Mouse (Mus musculus) c-Kit-negative CD71-positive TER-119-positive erythroid progenitor cells, embryonic 14.5 days (primary cell): ENCODE data around the gene Nfs1.
"Not testable (repeated sequence)": the region's sequence is repeated elsewhere in the genome, so short reads cannot be mapped to it uniquely, and the experiment has no call there.

ENCODE experiments used
- DNase-seq: peaks from one replicate; pipeline ENCODE4 v3.0.0-alpha.2; 2013; ENCODE audit warnings: low read depth, low spot score

Gene Nfs1

DNA sequence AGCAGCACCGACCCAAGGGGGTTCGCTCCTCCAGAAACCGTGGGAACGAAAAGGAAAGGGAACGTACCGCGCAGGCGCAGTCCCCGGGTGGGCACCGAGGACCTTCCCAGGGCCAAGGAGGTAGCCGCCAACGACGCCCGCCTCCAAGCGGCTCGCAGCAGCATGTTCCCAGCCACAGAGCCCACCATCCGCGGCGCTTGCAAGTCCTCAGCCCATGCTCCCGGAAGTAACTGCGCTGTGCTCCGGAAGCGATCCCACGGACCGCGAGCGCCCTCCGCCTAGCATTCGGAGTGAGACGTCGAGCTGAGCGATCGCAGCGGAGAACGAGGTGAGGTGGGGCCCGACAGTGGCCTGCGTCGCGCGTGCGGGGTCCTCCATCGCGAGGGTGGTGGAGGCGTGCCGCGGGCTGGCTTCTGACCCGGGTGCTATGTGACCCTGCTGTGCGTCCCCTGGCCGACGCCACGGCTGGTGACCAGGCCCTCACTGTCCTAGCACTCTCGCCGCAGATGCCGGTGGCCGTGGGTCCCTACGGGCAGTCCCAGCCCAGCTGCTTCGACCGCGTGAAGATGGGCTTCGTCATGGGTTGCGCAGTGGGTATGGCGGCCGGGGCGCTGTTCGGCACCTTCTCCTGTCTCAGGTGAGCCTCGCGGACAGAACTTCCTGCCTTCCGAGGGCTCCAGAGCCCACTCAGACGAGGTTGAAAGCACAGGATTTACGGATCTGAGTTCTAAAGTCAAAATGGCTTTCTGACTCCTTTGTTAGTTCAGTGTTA, at the start of gene Nfs1, which contains the start of gene Romo1:
Gene Nfs1 (minus strand): TSS at position 234 of the 772 bp plus-strand sequence.
Gene Romo1 (plus strand): TSS at position 87 of the 772 bp plus-strand sequence.
- peak; percentile 72 for DNase-seq

DNA sequence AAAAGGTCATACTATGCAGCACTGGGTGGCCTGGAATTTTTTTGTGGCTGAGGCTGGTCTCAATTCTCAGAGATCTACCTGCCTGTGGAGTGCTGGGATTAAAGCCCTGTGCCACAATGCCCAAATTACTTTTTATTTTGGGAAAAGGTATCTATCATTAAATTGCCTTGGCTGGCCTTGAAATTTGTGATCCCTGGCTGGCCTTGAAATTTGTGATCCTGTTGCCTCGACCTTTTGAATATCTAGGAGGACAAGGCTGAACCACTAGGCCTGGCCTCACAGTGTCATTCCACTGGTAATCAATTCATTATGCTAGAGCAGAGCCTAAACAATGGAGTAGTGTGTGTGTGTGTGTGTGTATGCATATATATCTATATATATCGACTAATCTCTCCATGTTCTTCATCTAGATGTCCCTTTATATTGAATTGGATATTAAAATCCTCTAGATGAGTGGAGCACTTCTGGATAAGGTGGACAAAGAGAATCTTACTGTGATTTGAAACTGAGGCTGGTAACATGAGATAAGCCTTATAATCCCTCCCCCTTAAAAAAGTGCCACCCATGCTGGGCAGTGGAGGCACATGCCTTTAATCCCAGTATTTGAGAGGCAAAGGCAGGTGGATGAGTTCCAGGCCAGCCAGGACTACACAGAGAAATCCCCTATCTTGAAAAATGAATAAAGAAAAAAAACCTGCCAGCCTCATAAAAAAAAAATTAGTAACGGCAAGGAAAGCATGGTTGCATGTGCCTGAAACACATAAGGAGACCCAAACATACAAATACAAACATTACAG, 49.3 kb upstream of the Nfs1 start:
- no peak for DNase-seq

DNA sequence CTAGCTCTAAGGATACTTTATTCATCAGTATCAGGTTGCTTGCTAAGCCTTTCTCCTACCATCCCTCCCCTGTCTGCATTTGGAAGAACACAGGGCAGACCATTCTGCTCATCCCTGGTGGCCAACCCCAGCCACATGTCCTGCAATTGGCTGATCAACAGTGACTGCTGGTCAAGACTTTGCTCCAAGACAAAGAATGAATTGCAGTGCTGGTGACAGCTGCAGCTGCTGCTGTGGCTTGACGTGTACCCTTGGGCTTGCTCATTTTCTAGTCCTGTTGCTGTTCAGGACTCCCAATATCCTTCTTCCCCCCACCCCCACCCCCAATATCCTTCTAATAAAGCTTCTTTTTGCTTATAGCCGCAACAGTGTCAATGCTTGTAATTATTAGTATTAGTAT, 48.1 kb upstream of the Nfs1 start:
- no peak for DNase-seq

DNA sequence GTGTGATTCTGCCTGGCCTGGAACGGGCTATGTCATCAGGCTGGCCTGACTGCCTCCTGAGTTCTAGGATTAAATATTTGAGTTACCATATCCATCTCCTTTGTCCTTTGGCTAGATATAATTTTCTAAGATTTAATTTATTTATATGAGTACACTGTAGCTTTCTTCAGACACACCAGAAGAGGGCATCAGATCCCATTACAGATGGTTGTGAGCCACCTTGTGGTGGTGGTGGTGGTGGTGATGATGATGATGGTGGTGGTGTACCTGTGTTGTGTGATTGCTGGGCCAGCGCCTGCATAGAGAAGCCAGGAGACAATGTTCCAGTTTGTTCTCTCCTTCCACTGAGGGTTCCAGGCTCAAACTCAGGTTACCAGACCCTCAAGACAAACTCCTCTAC, 47.6 kb upstream of the Nfs1 start:
- no peak for DNase-seq

DNA sequence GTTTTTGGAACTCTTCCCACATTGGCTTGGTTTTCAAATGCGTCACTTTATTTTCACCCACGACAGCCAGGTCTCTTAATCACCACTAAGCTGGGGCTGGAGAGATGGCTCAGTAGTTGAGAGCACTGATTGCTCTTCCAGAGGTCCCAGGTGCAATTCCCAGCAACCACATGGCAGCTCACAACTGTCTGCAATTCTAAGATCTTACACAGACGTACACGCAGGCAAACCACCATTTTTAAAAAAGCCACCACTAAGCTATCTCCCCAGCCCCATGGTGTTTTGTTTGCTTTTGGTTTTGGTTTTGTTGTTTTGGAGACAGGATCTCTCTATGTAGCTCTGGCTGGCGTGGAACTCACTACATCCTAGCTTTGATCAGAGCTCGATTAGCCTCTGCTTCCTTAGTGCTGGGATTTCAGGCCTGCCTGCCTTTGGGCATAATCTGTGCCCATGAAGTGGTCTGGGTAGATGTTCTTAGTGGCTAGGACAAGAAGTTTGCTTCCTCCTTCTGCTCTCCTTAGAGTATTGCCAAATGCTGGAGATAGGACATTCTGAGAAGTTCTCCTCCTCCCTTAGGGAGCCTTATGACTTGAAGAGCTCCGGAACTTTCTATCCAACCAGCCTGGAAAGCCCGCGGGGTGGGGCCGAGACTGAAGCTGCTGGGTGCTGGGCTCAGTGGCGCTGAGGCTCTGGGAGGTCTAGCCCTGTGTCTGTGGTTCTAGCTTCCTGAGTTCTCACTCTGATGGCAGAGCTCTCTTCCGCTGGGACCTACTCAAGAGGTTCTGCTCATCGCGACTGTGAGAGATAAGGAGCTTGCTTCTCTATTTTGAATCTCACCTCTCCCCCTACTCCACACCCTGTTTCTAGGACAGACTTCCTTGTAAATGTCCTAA, 46.3 kb upstream of the Nfs1 start:
- no peak for DNase-seq

DNA sequence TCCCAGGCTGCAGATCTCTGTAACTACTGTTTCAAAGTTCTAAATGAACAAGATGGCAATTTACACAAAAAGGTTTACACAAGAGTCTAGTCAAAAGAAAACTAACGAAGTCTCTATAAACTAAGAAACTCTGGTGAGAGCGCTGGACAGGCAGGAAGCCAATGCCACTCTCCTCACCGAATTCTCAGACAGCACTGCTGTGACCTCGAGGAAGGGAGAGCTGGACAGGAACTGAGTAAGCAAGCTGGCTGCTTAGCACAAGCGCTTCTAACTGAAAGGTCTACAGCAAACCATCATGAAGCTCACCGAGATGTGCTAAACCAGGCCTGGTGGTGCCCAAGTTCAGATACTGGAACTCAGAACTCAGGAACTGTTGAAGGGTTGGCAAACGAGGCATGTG, 45.3 kb upstream of the Nfs1 start:
- DNase-seq: not testable (repeated sequence)

DNA sequence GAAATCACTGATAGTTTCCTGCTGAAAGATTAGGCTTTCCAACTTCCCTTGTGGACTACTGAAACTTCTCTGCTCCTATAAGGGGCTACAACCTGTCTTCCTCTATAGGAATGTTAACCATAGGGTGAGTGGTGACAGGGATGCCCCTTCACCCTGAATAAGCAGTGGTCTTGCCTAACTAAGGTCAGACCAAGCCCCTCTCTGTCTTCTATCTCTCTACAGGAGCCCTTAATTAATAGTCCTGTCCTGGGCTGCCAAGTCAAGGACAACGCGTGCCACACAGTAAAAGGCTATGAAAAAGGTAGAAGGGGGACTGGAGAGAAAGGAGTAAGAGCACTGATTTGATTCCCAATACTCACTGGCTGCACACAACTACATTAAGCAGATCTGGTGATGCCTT, 37.6 kb upstream of the Nfs1 start:
- no peak for DNase-seq

DNA sequence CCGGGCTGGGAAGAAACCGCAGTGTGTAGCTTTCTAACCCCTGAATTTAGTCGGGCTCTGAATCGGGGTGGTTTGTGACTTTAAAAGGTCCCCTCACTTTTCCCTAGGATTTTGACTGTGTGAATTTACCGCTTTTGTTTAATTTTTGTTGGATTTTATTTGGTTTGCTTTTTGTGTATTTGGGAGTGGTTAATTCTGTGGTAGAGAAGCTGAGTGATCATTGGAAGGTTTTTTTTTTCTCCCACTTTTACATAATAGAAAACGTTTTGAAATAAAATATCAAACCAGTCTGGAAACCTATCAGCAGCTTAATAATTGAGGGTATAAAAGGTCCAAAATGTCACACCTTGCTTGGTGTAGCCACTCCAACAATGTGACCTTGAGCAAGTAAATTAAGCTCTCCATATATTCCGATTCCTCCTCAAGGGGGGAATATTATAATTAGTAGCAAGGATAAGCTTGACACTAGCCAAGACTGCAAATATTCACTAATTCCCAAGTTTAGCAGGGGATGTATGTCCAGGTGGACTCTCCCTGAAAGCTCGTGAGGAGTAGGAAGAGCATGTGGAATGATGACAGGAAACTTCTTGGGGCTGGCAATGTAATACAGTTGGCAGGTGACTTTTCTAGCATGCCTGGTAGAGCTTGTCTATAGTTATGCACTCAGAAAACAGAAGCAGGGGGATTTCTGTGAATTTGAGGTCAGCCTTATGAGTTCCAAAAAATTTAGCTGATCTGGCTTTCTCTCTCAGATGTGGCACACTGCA, 37.0 kb upstream of the Nfs1 start:
- no peak for DNase-seq

DNA sequence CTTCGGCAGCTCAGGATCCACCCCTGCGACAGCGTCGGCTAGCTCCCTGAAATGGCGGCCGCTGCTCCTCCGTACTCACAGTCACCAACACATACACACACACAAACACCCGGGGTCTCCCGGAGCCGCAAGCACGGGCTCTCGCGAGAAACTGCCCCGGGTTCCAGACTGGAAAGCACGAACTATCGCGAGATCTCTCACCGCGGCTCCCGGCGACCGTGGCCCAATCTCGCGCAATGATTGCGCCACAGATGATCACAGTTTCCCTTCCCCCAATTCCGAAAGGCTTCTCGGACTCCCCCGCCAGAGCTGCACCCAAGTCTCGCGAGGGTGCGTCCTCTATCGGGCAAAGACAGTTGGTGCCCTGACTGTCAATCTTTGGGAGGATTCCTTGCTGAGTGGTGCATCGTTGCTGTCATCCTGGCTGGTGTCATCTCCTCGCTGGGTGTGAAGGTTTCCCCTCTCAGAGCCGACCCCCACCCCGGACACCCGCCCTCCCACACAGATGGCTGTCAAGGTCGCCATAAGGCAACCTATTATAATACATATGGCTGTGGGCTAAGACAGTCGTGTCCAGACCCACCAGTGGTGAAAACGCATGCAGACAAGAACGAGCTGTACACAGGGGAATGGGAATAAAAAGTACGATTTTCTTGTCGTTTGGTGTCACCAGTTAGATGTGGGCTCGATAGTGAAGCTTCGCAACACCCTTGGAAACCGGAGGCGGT, 36.3 kb upstream of the Nfs1 start, which contains the start of gene Rbm39:
Gene Rbm39 (minus strand): TSS at position 145 of the 728 bp plus-strand sequence.
- DNase-seq: peak; percentile 98

DNA sequence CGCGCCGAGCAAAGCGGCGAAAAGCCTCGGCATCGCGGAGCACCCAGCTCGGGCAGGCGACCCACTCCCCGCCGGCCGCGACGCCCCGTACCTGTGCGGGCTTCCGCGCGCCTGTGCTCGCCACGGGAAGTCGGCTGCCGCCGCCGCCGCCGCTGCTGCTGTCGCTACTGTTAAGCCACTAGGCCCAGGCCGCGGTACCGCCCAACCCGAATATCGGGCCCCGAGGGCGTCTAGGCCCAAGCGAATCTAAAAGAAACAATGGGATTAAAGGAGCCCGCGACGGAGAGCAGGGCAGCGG, 35.8 kb upstream of the Nfs1 start:
- no peak for DNase-seq

DNA sequence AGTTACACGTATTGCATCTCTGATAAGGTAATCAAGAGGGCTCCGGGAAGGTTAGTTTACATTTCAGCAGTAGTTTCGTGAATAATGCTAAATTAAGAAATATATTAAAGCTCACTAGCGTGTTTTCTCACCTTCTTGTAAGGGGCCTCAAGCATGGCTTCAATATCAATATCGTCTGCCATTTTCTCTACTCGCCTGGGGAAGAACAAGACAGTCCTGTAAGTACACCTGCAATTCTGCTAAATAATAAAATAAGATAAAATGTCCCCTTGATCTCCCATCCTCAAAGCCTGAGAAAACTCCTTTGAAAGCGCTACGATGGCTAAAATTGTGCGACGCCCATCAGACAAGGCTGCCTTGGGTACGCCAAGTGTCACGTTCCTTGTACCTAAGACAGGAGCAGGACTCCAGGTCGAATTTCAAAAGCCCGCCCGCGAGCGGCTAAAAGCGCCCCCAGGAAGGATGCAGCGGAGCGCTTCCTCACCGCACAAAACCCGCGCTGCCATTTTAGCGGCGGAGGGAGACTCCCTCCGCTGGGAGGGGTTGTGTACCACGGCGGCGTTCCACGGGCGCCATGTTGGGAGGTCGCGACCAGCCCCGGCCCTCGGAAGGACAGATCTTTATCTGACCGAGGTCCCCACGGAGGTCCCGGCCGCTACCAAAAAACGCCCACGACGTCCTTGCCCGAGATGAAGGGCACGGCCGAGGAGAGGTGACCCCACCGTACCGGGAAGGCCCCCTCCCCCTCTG, 35.2 kb upstream of the Nfs1 start:
- peak; percentile 61 for DNase-seq

DNA sequence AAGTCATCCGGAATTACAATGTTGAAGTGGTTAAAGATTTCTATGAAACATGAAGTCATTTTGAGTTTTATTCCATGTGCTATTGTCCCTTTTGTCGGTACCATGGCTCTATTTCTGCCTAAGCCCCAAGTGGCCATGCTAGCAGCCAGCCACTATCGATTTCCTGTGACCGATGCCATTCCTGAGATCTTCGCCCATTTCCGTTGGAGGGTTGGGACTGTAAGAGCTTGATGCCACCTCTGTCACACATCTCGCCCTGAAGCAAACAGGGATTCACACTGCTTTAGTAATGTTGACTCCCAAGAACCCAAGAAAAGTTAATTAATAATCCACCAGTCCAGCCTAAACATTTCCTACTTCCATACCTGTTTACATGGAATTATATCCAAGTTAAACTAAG, 33.7 kb upstream of the Nfs1 start:
- DNase-seq: no peak

DNA sequence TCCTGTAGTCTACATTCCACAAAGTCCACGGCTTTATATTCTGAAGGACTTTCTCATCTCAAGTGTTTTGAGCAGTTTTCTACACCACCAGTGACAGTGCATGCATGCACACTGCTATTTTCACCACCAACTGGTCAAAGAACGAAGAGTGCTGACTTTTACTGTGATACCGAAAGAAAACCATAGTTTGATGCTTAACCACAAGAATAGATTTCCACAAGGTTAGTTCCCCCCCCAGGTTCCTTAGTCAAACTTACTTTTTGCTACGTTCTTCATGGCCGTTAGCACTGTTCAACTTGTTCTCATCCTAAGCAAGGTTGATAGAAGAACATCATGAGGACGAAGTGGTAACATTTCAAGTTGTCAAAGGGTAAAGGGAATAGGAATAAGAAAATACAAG, 33.1 kb upstream of the Nfs1 start:
- DNase-seq: no peak

DNA sequence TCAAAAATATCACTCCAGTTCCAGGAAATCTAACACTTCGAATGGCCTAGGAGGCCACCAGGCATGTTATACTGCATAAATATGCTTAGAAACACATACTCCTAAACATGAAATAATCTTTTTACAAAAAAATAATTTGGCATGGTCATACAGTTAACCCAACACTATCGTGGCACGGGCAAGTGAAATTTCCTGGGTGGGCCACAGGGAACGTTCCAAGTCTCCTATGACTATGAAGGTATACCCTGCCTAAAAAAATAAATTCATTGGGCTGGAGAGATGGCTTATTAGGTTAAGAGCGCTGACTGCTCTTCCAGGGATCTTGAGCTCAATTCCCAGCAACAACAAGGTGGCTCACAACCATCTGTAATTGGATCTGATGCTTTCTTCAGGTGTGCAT, 22.6 kb upstream of the Nfs1 start:
- DNase-seq: no peak

DNA sequence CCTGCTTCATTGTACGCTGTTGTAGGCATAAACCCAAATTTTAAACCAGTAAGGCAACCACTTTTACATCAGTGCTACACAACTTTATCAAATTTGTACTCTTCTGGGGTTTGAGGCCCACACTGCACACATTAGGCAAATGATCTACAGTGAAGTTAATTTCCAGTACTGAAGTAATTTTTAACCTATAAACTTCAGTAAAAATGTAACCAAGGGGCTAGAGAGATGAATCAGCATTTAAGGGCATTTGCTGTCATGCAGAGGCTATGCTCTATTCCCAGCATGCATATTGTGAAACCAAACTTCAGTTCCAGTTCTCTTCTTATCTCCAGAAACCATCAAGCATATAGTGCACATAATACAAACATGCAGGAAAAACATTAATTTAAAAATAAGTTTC, 21.5 kb upstream of the Nfs1 start:
- no peak for DNase-seq

DNA sequence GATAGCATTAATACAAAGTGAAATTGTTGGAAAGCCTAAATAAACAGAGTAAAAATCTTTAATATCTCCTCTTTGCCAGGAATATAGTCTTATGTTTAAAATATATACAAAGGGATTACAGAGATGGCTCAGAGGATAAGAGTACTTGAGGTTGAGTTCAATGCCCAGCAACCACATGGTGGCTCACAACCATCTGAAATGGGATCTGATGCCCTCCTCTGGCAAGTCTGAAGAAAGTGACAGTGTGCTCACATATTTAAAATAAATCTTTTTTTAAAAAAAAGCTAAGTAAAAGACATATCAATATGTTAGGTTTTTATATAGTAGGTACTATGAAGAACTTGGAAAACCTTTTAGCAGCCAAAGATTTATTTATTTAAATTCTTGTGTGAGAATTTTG, 7.6 kb upstream of the Nfs1 start:
- DNase-seq: no peak

DNA sequence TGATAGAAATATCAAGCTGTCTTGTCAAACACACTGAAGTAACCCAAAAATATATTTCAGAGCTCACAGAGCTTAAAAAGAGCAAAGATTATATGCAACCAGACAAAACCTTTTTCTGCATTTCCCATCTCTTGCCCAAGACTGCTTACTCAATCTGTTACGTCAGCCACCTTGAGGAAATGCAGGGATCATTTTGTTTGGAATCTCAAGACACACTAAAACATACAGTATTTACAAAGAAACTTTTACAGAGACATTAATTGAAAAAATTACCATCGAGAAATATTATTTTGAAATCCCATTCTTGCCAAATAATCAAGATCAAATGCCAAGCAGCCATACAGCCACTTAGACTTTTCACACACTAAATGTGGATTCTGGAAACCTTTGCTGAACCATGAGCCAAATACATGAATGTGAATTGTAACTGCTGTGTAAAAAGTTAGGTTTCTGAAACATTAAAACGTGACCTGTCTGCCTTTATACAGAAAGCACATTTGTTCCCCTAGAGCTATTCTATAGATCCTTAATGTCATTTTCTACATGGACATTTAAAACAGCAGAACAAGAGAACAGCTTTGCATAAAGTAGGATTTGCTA, 3.4 kb upstream of the Nfs1 start:
- DNase-seq: no peak

DNA sequence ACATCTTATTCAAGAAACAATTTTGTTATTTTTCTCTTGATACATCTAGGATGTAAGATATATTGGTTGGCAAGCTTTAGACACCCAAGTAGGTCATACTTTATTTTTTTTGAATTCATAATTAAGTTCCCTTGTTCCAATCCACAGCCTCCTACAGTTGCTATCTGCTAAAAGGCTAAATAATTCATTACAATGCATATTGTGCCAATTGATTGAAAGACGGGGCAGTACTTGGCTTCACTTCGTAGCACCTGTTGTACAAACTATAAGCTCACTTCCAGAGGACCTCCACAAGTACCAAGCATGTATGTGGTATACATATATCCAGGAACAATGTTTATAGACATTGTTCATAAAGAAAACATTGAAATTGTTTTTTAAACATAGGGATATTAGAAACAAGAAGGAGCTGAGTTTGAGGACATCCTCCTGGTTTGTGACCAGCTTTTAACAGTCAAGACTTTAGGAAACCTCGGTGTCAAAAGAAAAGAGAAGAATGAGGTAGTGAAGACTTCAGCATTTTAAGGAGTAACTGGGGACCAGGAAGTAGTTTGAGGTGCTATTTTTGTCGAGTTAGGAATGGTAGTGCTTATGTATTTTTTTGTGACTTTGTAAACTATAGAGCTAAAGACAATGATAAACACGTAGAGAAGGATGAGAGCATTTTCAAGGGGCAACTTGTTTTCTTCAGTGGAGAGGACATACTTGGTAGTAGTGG, 2.4 kb upstream of the Nfs1 start:
- DNase-seq: no peak
